Mouse (Mus musculus): ENCODE data around the gene Tmem121. TPM values are rescaled to one million over a fixed set of nuclear protein-coding genes. Genes with fewer than 3 reads are reported as not detected.

Tmem121 gene
- polyA plus RNA-seq, 1 experiment = not detected

GRCm38 (mm10) chr12:113215667-113216346 is 30.1 kb downstream of the Tmem121 start:
- H3K4me1 ChIP-seq = peaks cover 45% of the 10 kb centered on the region
- H3K27me3 ChIP-seq (replicated peaks) = peaks cover 2% of the 10 kb centered on the region
- no peaks in the 10 kb centered on the region for H3K9me3 ChIP-seq
- no peaks in the 10 kb centered on the region for H3K36me3 ChIP-seq (replicated peaks; ENCODE audit: low read length)
- TF ChIP-seq GATA1 (IDR thresholded peaks at IDR 0.05; ENCODE audit: borderline replicate concordance, low read length) (no peak), FLI1 (IDR thresholded peaks at IDR 0.05; ENCODE audit: low read length) (no peak)
- no peak overlapping the region for H3K4me3 ChIP-seq (replicated peaks)

GRCm38 (mm10) chr12:113217306-113218242 is 31.8 kb downstream of the Tmem121 start:
- Histone ChIP-seq H3K9me3 (no peaks in the 10 kb centered on the region), H3K27me3 (replicated peaks) (peaks cover 2% of the 10 kb centered on the region), H3K4me3 (replicated peaks) (peak overlapping the region; percentile 80), H3K36me3 (replicated peaks; ENCODE audit: low read length) (no peaks in the 10 kb centered on the region), H3K4me1 (peaks cover 59% of the 10 kb centered on the region)
- TF ChIP-seq GATA1 (IDR thresholded peaks at IDR 0.05; ENCODE audit: borderline replicate concordance, low read length) (no peak), FLI1 (IDR thresholded peaks at IDR 0.05; ENCODE audit: low read length) (no peak)

- Histone ChIP-seq H3K27me3 (replicated peaks) (peaks cover 2% of the 10 kb centered on the region), H3K4me3 (replicated peaks) (peak overlapping the region; percentile 38), H3K36me3 (replicated peaks; ENCODE audit: low read length) (no peaks in the 10 kb centered on the region), H3K4me1 (peaks cover 61% of the 10 kb centered on the region), H3K9me3 (no peaks in the 10 kb centered on the region)
- TF ChIP-seq FLI1 (IDR thresholded peaks at IDR 0.05; ENCODE audit: low read length) (no peak), GATA1 (IDR thresholded peaks at IDR 0.05; ENCODE audit: borderline replicate concordance, low read length) (no peak)
Observed at GRCm38 (mm10) chr12:113219867-113220266, 34.1 kb downstream of the Tmem121 start.

GRCm38 (mm10) chr12:113220447-113220846 is 34.7 kb downstream of the Tmem121 start:
- H3K27me3 ChIP-seq (replicated peaks) = no peaks in the 10 kb centered on the region
- H3K36me3 ChIP-seq (replicated peaks; ENCODE audit: low read length) = no peaks in the 10 kb centered on the region
- peak overlapping the region; percentile 59 for H3K4me3 ChIP-seq (replicated peaks)
- H3K4me1 ChIP-seq = peaks cover 57% of the 10 kb centered on the region
- no peak for TF ChIP-seq FLI1 (IDR thresholded peaks at IDR 0.05; ENCODE audit: low read length)
- no peak for TF ChIP-seq GATA1 (IDR thresholded peaks at IDR 0.05; ENCODE audit: borderline replicate concordance, low read length)
- H3K9me3 ChIP-seq = no peaks in the 10 kb centered on the region

GRCm38 (mm10) chr12:113221289-113221688 is 35.6 kb downstream of the Tmem121 start:
- no peak for TF ChIP-seq FLI1 (IDR thresholded peaks at IDR 0.05; ENCODE audit: low read length)
- no peak for TF ChIP-seq GATA1 (IDR thresholded peaks at IDR 0.05; ENCODE audit: borderline replicate concordance, low read length)
- H3K36me3 ChIP-seq (replicated peaks; ENCODE audit: low read length) = no peaks in the 10 kb centered on the region
- H3K27me3 ChIP-seq (replicated peaks) = peaks cover 4% of the 10 kb centered on the region
- H3K9me3 ChIP-seq = no peaks in the 10 kb centered on the region
- H3K4me1 ChIP-seq = peaks cover 49% of the 10 kb centered on the region
- peak overlapping the region; percentile 69 for H3K4me3 ChIP-seq (replicated peaks)

GRCm38 (mm10) chr12:113222121-113222636 is 36.4 kb downstream of the Tmem121 start:
- peaks cover 43% of the 10 kb centered on the region for H3K4me1 ChIP-seq
- no peaks in the 10 kb centered on the region for H3K9me3 ChIP-seq
- no peaks in the 10 kb centered on the region for H3K36me3 ChIP-seq (replicated peaks; ENCODE audit: low read length)
- TF ChIP-seq GATA1 (IDR thresholded peaks at IDR 0.05; ENCODE audit: borderline replicate concordance, low read length) (no peak), FLI1 (IDR thresholded peaks at IDR 0.05; ENCODE audit: low read length) (no peak)
- peak overlapping the region; percentile 92 for H3K4me3 ChIP-seq (replicated peaks)
- H3K27me3 ChIP-seq (replicated peaks) = peaks cover 4% of the 10 kb centered on the region

GRCm38 (mm10) chr12:113222748-113223147 is 37.0 kb downstream of the Tmem121 start:
- Histone ChIP-seq H3K4me3 (replicated peaks) (peak overlapping the region; percentile 39), H3K27me3 (replicated peaks) (peaks cover 6% of the 10 kb centered on the region), H3K4me1 (peaks cover 37% of the 10 kb centered on the region), H3K36me3 (replicated peaks; ENCODE audit: low read length) (no peaks in the 10 kb centered on the region), H3K9me3 (no peaks in the 10 kb centered on the region)
- no peak for TF ChIP-seq GATA1 (IDR thresholded peaks at IDR 0.05; ENCODE audit: borderline replicate concordance, low read length)
- no peak for TF ChIP-seq FLI1 (IDR thresholded peaks at IDR 0.05; ENCODE audit: low read length)

- no peak overlapping the region for H3K4me3 ChIP-seq (replicated peaks)
- no peaks in the 10 kb centered on the region for H3K36me3 ChIP-seq (replicated peaks; ENCODE audit: low read length)
- TF ChIP-seq GATA1 (IDR thresholded peaks at IDR 0.05; ENCODE audit: borderline replicate concordance, low read length) = no peak
- TF ChIP-seq FLI1 (IDR thresholded peaks at IDR 0.05; ENCODE audit: low read length) = no peak
- H3K4me1 ChIP-seq = peaks cover 30% of the 10 kb centered on the region
- H3K9me3 ChIP-seq = no peaks in the 10 kb centered on the region
- H3K27me3 ChIP-seq (replicated peaks) = peaks cover 6% of the 10 kb centered on the region
Observed at GRCm38 (mm10) chr12:113224206-113224605, 38.5 kb downstream of the Tmem121 start.

- no peaks in the 10 kb centered on the region for H3K9me3 ChIP-seq
- H3K27me3 ChIP-seq (replicated peaks) = peaks cover 6% of the 10 kb centered on the region
- no peaks in the 10 kb centered on the region for H3K36me3 ChIP-seq (replicated peaks; ENCODE audit: low read length)
- peaks cover 28% of the 10 kb centered on the region for H3K4me1 ChIP-seq
- H3K4me3 ChIP-seq (replicated peaks) = no peak overlapping the region
- TF ChIP-seq FLI1 (IDR thresholded peaks at IDR 0.05; ENCODE audit: low read length) = no peak
- TF ChIP-seq GATA1 (IDR thresholded peaks at IDR 0.05; ENCODE audit: borderline replicate concordance, low read length) = no peak
Observed at GRCm38 (mm10) chr12:113224687-113225091, 39.0 kb downstream of the Tmem121 start.
